Mouse (Mus musculus): ENCODE measurements around the gene Tepsin.

Tepsin gene

DNA sequence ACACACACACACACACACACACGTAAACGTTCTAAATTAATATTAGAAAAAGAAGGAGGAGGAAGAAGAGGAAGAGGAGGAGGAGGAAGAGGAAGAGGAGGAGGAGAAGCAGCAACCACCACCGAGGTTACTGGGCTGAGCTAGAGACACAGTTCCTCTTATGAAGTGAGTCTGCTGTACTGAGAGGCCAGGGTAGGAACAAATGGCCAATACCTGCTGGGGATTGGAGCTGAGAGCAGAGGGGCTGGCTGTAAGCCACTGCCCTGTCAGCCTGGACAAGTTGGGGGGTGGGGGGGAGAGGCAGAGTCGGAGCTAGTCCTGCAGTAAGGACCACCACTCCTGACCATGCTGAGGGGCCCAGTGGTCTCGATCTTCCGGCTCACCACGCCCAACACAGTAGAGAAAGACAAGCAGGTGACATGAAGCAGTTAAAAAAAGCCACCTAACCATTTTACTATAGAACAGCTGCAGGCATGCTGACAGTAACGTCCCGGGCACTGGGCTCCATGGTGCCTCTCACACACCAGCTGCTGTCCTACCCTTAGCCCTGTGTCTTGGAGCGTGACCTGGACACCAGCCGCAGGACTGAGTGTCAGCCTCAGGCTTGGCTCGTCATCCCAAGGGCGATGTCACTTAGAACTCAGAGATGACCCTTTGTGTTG lies 34.4 kb downstream of the Tepsin start:
- DNase-seq (ENCODE audit: low read depth, low spot score) = no peak

DNA sequence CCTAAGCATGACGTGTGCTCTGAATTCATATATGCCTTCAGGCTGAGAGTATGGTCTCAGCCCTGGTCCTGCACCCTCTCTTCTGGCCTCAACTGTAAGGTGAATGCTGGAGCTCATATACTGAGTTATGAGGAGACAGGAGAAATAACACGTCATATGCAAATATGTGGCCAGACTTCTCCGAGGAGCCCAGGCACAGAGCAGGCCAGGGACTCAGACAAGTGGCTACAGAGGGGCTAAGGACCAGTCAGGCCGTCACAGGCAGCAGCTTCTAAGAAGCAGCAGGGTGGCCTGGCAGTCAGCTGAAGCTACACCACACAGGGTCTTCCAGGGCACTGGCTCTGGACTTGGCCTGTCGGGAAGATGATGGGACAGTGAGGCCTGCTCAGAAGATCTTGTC lies 35.2 kb downstream of the Tepsin start:
- DNase-seq (ENCODE audit: low read depth, low spot score) = no peak

DNA sequence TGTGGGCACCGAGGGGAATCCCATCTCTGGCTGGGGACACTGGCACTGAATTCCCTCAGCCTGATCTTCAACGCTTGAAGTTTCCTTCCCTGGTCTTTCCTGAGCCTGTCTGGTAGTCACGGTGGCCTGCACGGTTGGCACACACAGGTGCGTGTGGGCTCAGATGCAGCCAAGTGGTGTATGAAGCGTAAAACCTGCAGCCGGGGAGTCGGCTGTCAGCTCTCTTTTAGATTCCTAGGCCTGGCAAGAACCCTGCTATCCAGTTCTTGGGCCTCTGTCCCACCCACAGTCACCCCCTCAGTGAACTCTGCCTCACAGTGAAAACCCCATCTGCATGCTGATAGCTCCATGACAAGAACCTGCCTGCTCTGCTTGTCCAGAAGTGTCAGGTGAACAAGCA lies 37.9 kb downstream of the Tepsin start:
- DNase-seq (ENCODE audit: low read depth, low spot score) = no peak

DNA sequence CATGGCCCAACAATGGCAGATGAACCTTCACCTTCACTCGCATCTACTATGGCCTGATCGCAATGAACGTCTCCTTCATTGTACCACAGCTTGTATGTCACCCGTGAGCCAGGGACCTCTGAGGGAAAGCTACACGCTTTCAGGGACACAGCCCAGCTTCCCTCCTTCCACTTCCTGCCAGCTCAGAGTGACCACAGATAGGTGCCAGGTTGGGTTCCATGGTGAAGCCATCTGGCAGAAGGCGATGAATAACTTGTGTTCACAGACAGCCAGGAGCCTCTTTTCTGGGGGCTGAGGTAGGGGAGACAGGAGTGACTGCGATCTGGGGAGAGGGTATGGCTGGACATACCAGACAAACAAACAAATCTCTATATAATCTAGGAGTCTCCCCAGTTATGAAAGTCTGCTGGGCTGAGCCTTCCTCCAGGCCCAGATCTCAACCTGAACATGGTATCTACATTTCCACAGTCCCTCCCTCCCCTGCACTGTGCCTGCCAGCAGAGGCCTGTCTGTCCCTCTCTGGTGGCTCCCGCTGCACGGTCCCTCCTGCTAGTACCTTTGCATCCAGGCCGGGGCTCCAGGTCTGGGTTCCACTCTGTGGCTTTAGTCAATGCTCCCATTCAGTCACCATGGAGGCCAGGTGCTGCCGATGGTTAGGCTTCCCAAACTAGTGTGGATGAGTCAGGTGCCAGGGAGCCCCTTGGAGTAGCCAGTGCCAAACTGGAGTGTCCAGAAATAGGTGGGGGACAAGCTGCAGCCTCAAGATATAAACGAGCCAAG lies 42.4 kb downstream of the Tepsin start:
- DNase-seq (ENCODE audit: low read depth, low spot score) = no peak

GRCm38 (mm10) chr11:120053846-120054245 lies 44.7 kb downstream of the Tepsin start:
- peak; percentile 52 for DNase-seq (ENCODE audit: low read depth, low spot score)

DNA sequence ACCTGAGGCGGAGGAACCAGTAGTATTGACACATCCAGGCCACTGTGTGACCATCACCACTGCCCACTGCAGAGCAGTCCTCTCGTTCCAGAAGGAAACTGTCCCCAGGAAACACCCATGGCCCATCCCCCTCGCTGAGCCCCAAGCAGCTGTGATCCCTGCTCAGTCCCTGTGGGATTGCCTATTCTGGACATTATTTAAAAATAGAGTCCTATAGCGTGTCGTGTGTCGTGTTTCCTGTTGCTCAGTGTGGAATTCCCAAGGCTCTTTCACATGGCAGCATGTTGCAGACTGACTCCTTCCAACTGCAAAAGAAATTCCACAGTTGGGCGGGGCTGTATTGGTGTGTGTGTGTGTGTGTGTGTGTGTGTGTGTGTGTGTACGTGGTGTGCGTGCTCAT lies 46.3 kb downstream of the Tepsin start:
- no peak for DNase-seq (ENCODE audit: low read depth, low spot score)

GRCm38 (mm10) chr11:120051124-120051811 lies 47.3 kb downstream of the Tepsin start:
- DNase-seq (ENCODE audit: low read depth, low spot score) = peak; percentile 42

DNA sequence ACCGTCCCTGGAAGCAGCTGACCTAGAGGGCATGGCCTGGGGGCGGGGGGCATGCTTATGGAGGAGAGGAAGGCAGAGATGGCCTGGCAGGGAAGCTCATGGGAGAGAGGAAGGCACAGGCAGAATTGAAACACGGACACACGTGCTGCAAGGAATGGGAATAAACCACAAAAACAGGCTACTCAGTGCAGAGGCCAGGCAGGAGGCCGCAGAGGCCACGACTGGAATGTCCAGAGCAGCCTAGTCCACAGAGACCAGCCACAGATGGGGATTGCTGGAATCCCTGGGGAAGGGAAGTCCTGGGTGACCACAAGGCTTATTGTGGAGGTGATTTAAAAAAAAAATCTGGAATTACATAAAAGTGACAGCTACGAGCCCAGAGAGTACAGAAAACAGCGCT lies 49.5 kb downstream of the Tepsin start:
- no peak for DNase-seq (ENCODE audit: low read depth, low spot score)

DNA sequence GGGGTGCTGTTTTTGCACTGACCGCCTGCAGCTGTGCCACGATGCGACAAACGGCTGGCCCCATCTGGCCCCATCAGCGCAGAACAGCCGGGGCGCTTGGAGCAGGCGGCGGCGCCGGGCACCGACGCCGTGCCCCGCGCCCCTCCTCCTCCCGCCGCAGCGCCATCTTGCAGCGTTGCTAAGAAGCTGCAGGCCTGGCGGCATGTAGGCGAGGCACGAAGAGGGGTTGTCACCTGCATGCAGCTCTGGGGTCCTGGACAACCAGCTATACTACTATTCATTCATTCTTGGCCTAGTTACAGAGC lies 50.3 kb downstream of the Tepsin start:
- DNase-seq (ENCODE audit: low read depth, low spot score) = peak; percentile 41

- no peak for DNase-seq (ENCODE audit: low read depth, low spot score)
Measured at GRCm38 (mm10) chr11:120047531-120048251, 50.8 kb downstream of the Tepsin start.

DNA sequence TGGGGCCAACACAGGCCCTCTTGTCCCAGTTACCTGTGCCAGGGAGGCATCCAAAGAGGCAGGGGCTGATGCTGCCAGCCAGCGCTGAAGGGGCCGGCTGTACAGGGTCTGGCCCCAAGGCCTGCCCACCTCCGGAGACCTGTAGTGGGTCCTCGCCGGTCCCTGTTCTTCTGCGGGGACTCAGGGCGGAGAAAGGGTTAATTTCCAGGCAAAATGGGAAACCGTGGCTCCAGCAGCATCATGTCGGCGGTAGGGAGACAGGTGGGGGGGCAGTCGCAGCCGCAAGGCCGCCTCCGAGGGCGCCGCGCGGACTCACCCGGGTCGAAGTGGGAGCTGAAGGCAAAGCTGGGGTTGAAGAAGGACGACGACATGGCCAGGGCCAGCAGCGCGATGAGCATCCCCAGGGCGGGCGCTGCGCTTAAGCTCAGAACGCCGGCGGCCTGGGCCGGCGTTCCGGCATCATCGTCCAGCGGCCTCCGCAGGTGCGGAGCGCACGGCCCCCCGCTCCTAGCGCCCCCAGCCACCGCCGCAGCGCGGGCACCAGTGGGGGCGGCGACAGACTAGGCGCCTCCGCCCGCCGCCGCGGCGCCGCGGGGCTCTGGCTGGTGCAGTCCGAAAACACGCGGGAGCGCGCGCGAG lies 51.9 kb downstream of the Tepsin start, which contains the start of gene Aatk:
TSS of gene Aatk (minus strand) at position 615 of the 639 bp plus-strand sequence.
- peak; percentile 32 for DNase-seq (ENCODE audit: low read depth, low spot score)

GRCm38 (mm10) chr11:120045839-120046552 lies 52.5 kb downstream of the Tepsin start:
- no peak for DNase-seq (ENCODE audit: low read depth, low spot score)

GRCm38 (mm10) chr11:120045341-120045740 lies 53.2 kb downstream of the Tepsin start:
- DNase-seq (ENCODE audit: low read depth, low spot score) = no peak

- DNase-seq (ENCODE audit: low read depth, low spot score) = no peak
Measured at GRCm38 (mm10) chr11:120042141-120042838, 56.2 kb downstream of the Tepsin start.

DNA sequence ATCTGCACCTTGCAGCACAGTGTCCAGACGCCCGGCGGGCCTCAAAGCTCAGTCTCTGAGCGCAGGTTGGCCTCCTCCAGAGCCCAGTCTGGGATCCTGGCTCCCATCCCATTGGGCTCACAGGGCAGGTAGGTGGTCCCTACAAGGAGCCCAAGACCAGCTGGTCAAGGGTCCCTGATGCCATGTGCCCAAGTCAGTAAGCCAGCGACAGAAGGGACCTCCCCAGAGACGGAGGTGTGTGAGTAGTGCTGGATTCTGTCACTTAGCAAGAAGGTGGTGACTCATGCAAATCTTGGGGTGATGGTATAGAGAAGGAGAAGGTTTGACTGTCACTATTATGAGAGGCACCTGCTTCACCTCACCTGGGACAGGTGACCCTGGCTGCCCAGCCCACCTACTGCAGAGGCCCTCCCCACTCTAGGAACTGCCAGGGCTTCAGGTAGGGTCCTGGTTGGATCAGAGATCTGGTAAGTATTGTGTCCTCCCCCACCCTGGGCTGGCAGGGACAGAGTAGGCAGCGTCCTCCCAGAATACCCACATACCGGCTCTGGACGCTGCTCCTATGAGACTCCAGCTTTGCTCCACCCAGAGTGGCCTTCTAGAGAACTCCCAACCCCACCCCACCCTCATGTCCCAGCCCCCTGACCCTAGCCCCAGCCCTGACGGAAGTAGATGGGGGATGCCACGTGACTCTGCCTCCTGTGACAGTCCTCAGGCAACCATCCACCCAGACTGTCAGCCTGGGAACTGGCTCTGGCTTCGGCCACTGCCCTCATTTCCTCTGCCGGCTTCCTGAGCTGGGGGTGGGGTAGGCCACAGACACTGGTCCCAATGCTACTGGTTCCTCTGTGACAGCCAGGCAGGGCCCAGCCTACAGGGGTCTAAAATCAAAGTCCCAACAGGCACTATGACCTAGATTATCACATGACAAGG lies 57.1 kb downstream of the Tepsin start:
- peak; percentile 46 for DNase-seq (ENCODE audit: low read depth, low spot score)
